Comparison of ENCODE assay signal across 8 mouse cellular contexts in the genomic region with DNA sequence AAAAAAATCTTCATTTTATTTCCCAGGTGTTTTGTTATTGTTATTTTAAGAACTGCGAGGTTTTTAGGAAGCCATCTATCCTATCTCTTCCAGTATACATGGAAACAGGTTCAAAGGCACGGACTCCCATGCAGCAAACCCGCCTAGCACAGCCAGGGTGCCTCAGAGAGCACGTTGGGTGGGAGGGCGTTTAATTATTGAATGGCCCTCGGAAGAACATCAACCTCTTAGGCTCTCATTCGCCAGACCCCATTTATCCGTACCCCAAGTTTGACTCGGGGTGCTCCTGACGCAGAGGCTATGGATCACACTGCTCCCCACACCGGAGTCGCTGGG. TPM values are rescaled to one million over a fixed set of nuclear protein-coding genes. Genes with fewer than 3 reads are reported as not detected.
DNase-seq lines count a peak whose midpoint lies in the region; ATAC-seq and TF ChIP-seq lines count a peak whose summit lies in the region.

No protein-coding gene starts in this region.

- 6% methylated on average over 12 of the region's 12 CpGs for WGBS in heart, embryonic 15.5 days
- 6% methylated on average over 12 of the region's 12 CpGs for WGBS in forebrain, embryonic 15.5 days
- 20% methylated on average over 12 of the region's 12 CpGs for WGBS in macrophage (ENCODE audit: missing documents)

- peaks cover 13% of the 10 kb centered on the region for H3K4me1 ChIP-seq in heart, embryonic 15.5 days (replicated peaks)
- peaks cover 53% of the 10 kb centered on the region for H3K4me1 ChIP-seq in G1E (ENCODE audit: insufficient read depth, low read depth, low read length)
- peaks cover 23% of the 10 kb centered on the region for H3K4me1 ChIP-seq in forebrain, embryonic 15.5 days

- TF ChIP-seq CTCF in G1E (IDR thresholded peaks at IDR 0.05; ENCODE audit: low read depth, low read length) = no peak

- peaks cover 28% of the 10 kb centered on the region for H3K36me3 ChIP-seq in heart, embryonic 15.5 days
- H3K36me3 ChIP-seq in G1E (replicated peaks) (peaks cover 45% of the 10 kb centered on the region), macrophage (ENCODE audit: inconsistent target) (no peaks in the 10 kb centered on the region)
- H3K36me3 ChIP-seq in forebrain, embryonic 15.5 days = peaks cover 25% of the 10 kb centered on the region

- ATAC-seq in heart, embryonic 15.5 days (replicated peaks; ENCODE audit: insufficient number of reproducible peaks, insufficient read depth, low FRiP score, low read depth) = no peak
- ATAC-seq in G1E (ENCODE audit: extremely low read depth, insufficient number of reproducible peaks, low FRiP score, poor library complexity, severe bottlenecking) = no peak
- ATAC-seq in forebrain, embryonic 15.5 days (replicated peaks) = no peak; the same call in 1 of the 2 replicates

- peak overlapping the region; percentile 91 for H3K4me2 ChIP-seq in heart, embryonic 15.5 days
- peak overlapping the region; percentile 51 for H3K4me2 ChIP-seq in forebrain, embryonic 15.5 days (replicated peaks)

- peaks cover 16% of the 10 kb centered on the region; the same call in 1 of the 2 replicates for H3K79me2 ChIP-seq in macrophage (ENCODE audit: inconsistent target)

- intact Hi-C loops in left cerebral cortex, postnatal 36 days (cut with DNase I) = no loop called here

- H3K4me3 ChIP-seq in heart, embryonic 15.5 days = peak overlapping the region; percentile 85
- H3K4me3 ChIP-seq in G1E (ENCODE audit: low read depth, low read length) (peak overlapping the region; percentile 99), macrophage (ENCODE audit: inconsistent target) (peak overlapping the region; percentile 31)
- H3K4me3 ChIP-seq in forebrain, embryonic 15.5 days = peak overlapping the region; percentile 90

- peak overlapping the region; percentile 86 for H3K9ac ChIP-seq in heart, embryonic 15.5 days
- peak overlapping the region; percentile 86 for H3K9ac ChIP-seq in forebrain, embryonic 15.5 days (replicated peaks)

- no peaks in the 10 kb centered on the region for H3K9me3 ChIP-seq in heart, embryonic 15.5 days (replicated peaks)
- H3K9me3 ChIP-seq in G1E (replicated peaks) = no peaks in the 10 kb centered on the region
- no peaks in the 10 kb centered on the region for H3K9me3 ChIP-seq in forebrain, embryonic 15.5 days

- peak overlapping the region; percentile 40; the same call in 1 of the 2 replicates for H3K27ac ChIP-seq in heart, embryonic 15.5 days
- peak overlapping the region; percentile 96; the same call in 1 of the 2 replicates for H3K27ac ChIP-seq in forebrain, embryonic 15.5 days (replicated peaks)
- no peak overlapping the region for H3K27ac ChIP-seq in macrophage

- DNase-seq in heart, postnatal 4 days = no peak
- DNase-seq in G1E (ENCODE audit: low spot score) = peak; percentile 24
- DNase-seq in natural killer cell, adult 2 months (ENCODE audit: low spot score in 2 of 2) = no peak
- DNase-seq in left cerebral cortex, postnatal 36 days (ENCODE audit: low spot score in 2 of 2) = no peak
- no peak for DNase-seq in right cerebral cortex, postnatal 36 days (ENCODE audit: low spot score in 2 of 2)

- peaks cover 28% of the 10 kb centered on the region for H3K27me3 ChIP-seq in heart, embryonic 15.5 days
- H3K27me3 ChIP-seq in G1E (ENCODE audit: insufficient read depth, low read length) = no peaks in the 10 kb centered on the region
- H3K27me3 ChIP-seq in forebrain, embryonic 15.5 days = no peaks in the 10 kb centered on the region

RNA-seq across cellular contexts. Expression of a gene that starts 1.6 kb away (rescaled TPM):
- polyA plus RNA-seq in heart, embryonic 15.5 days (2015; fragmentation: Nextera tagmentation; extraction: Ambion mirVana) = 2.8 and 4.1 TPM in 2 replicates
- total RNA-seq in heart, postnatal 4 days (2021) = 10 to 100 TPM; 19.7 to 21.0 TPM
- total RNA-seq in G1E (2014; fragmentation: Nextera tagmentation) (27.4 and 28.0 TPM in 2 replicates), G1E (2017) (22.1 and 25.4 TPM in 2 replicates)
- polyA plus RNA-seq in G1E (2012) (69.6 and 86.8 TPM in 2 replicates), macrophage (2018) (6.4 to 12.6 TPM (median 11.2 TPM) in 3 replicates)
- polyA plus RNA-seq in forebrain, embryonic 15.5 days (2015; fragmentation: Nextera tagmentation; extraction: Ambion mirVana) = 10.5 and 11.7 TPM in 2 replicates
- total RNA-seq in macrophage (2018; cell fraction: chromatin; rRNA removed) = 10 to 100 TPM in 25 of 26 experiments, 1 to 10 TPM in 1; 5.2 to 61.5 (median 32.2) TPM
- total RNA-seq in macrophage (2018; cell fraction: cytosol; rRNA removed) = 10 to 100 TPM in 7 of 26 experiments, 1 to 10 TPM in 19; 3.5 to 12.3 (median 9.2) TPM
- total RNA-seq in macrophage (2018; cell fraction: nucleus; rRNA removed) = 10 to 100 TPM in 21 of 26 experiments, 1 to 10 TPM in 5; 8.0 to 33.9 (median 15.1) TPM
- total RNA-seq in left cerebral cortex, postnatal 36 days (2021) = 10 to 100 TPM; 29.7 to 37.4 TPM

RNA-seq across cellular contexts. Expression of a gene that starts 39.3 kb away (rescaled TPM):
- polyA plus RNA-seq in heart, embryonic 15.5 days (2015; fragmentation: Nextera tagmentation; extraction: Ambion mirVana) = 7.8 and 11.6 TPM in 2 replicates
- 10 to 100 TPM; 19.2 to 21.1 TPM for total RNA-seq in heart, postnatal 4 days (2021)
- total RNA-seq in G1E (2014; fragmentation: Nextera tagmentation) (34.2 and 36.3 TPM in 2 replicates), G1E (2017) (14.8 and 16.9 TPM in 2 replicates)
- polyA plus RNA-seq in G1E (2012) (13.2 and 16.2 TPM in 2 replicates), macrophage (2018) (13.9 to 16.3 TPM (median 14.0 TPM) in 3 replicates)
- 23.9 and 25.9 TPM in 2 replicates for polyA plus RNA-seq in forebrain, embryonic 15.5 days (2015; fragmentation: Nextera tagmentation; extraction: Ambion mirVana)
- 10 to 100 TPM; 25.2 to 90.8 (median 56.4) TPM for total RNA-seq in macrophage (2018; cell fraction: chromatin; rRNA removed)
- 10 to 100 TPM in 20 of 26 experiments, 1 to 10 TPM in 6; 6.9 to 20.3 (median 13.7) TPM for total RNA-seq in macrophage (2018; cell fraction: cytosol; rRNA removed)
- total RNA-seq in macrophage (2018; cell fraction: nucleus; rRNA removed) = 10 to 100 TPM; 16.4 to 72.1 (median 37.8) TPM
- total RNA-seq in left cerebral cortex, postnatal 36 days (2021) = 10 to 100 TPM; 31.3 to 32.5 TPM

Comparison
In these comparisons a context has a peak if more than half of its experiments do, and no peak if none do; other contexts are left out.
1. H3K4me3 ChIP-seq: peak in every context shown above with its lines; median percentile 99 in G1E; 90 in forebrain, embryonic 15.5 days; 85 in heart, embryonic 15.5 days; 31 in macrophage.